Mouse (Mus musculus) gastrocnemius, adult 2 months (tissue): ENCODE data around the gene Cacna2d1. TPM values are rescaled to one million over a fixed set of nuclear protein-coding genes. Genes with fewer than 3 reads are reported as not detected.

Source experiments
- DNase-seq: peaks from one replicate; pipeline ENCODE4 v3.0.0; 2022
- H3K27ac ChIP-seq: fragments of 200-600 bp; 2 replicates; pipeline ENCODE4 v1.8.1; 2022; ENCODE audit warnings: mild to moderate bottlenecking
- H3K4me3 ChIP-seq: fragments of 200-600 bp; 2 replicates; pipeline ENCODE4 v1.8.1; 2022; ENCODE audit warnings: mild to moderate bottlenecking, moderate library complexity
- CTCF ChIP-seq: fragments of 200-600 bp; IDR thresholded peaks from 2 replicates; pipeline ENCODE4 v1.8.1; 2022; ENCODE audit warnings: antibody characterized with exemption, mild to moderate bottlenecking, moderate library complexity
- intact Hi-C: fragments of 180-260 bp; cut with DNase I; formaldehyde crosslinking; loops from one replicate; pipeline ENCODE4 v1.15.1; 2025
- total RNA-seq, 2 experiments: library from RNA; stranded (reverse); gene quantifications; 2 replicates each; pipeline ENCODE4 v1.2.3; 2021

Gene Cacna2d1
- total RNA-seq, 2 experiments from 2014 or later = 254 to 283 TPM

- DNase-seq = no peak
- Histone ChIP-seq H3K4me3 (no peak overlapping the region), H3K27ac (no peak overlapping the region)
- intact Hi-C loops = no loop called here
- TF ChIP-seq CTCF = no peak
These were observed 436.2 kb downstream of the Cacna2d1 start for GRCm38 (mm10) chr5:16370706-16371105.

- intact Hi-C loops = no loop called here
- no peak for TF ChIP-seq CTCF
- H3K4me3 ChIP-seq = no peak overlapping the region
- H3K27ac ChIP-seq = no peak overlapping the region
- DNase-seq = no peak
These were observed 439.5 kb downstream of the Cacna2d1 start for GRCm38 (mm10) chr5:16373966-16374365.

- intact Hi-C loops = no loop called here
- Histone ChIP-seq H3K4me3 (no peak overlapping the region), H3K27ac (no peak overlapping the region)
- no peak for TF ChIP-seq CTCF
- no peak for DNase-seq
These were observed 441.9 kb downstream of the Cacna2d1 start for GRCm38 (mm10) chr5:16376329-16376908.

GRCm38 (mm10) chr5:16410011-16410410 lies 475.5 kb downstream of the Cacna2d1 start:
- no peak overlapping the region for H3K27ac ChIP-seq
- TF ChIP-seq CTCF = no peak
- H3K4me3 ChIP-seq = no peak overlapping the region
- DNase-seq = no peak
- intact Hi-C loops = no loop called here

- no peak for DNase-seq
- H3K27ac ChIP-seq = no peak overlapping the region
These were observed 480.2 kb downstream of the Cacna2d1 start for GRCm38 (mm10) chr5:16414693-16415092.

GRCm38 (mm10) chr5:16417996-16418395 lies 483.5 kb downstream of the Cacna2d1 start:
- no peak for TF ChIP-seq CTCF
- Histone ChIP-seq H3K27ac (no peak overlapping the region), H3K4me3 (no peak overlapping the region)
- no peak for DNase-seq
- intact Hi-C loops = no loop called here

More at GRCm38 (mm10) chr5:16414693-16415092, 480.2 kb downstream of the Cacna2d1 start:
- intact Hi-C loops = no loop called here
- no peak overlapping the region for H3K4me3 ChIP-seq
- TF ChIP-seq CTCF = no peak

GRCm38 (mm10) chr5:16418504-16418903 lies 484.0 kb downstream of the Cacna2d1 start:
- no peak for DNase-seq
- intact Hi-C loops = no loop called here
- no peak overlapping the region for H3K4me3 ChIP-seq

More at GRCm38 (mm10) chr5:16418504-16418903, 484.0 kb downstream of the Cacna2d1 start:
- no peak overlapping the region for H3K27ac ChIP-seq
- TF ChIP-seq CTCF = no peak

Other genes starting within 250 kb of the Cacna2d1 start
- not detected for gene Speer4c, start 220.4 kb upstream of the Cacna2d1 start, total RNA-seq